Mouse (Mus musculus) adrenal gland, adult 8-10 months (tissue): ENCODE results near the gene Etnk1. TPM values are rescaled to one million over a fixed set of nuclear protein-coding genes. Genes with fewer than 3 reads are reported as not detected.

Experiments used
- DNase-seq: peaks from one replicate; pipeline ENCODE4 v3.0.0; 2022
- total RNA-seq, 4 experiments: library from RNA; stranded (reverse); gene quantifications; 2 replicates each; pipeline ENCODE4 v1.2.4; 2022

Etnk1 gene
- total RNA-seq, 4 experiments from 2014 or later, result 126 to 142 (median 139) TPM

DNA sequence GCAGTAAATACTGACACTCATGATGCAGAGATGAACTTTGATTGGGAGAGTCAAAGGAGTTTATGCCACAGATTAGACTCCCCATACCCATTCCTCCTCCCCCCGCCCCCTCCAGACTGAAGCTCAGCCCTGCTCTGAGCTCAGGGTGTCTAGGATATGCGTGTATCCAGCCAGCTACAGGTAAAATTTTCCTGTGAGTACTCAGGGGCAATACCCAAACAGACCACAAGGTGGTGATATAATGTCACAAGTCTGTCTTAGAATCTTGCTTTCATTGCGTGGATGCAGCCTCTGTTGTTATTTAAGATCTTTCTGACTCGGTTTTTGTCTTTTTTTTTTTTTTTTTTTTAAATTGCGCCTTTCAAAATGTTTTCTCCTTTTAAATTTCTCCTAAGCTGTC lies 52.3 kb downstream of the Etnk1 start:
- no peak for DNase-seq

DNA sequence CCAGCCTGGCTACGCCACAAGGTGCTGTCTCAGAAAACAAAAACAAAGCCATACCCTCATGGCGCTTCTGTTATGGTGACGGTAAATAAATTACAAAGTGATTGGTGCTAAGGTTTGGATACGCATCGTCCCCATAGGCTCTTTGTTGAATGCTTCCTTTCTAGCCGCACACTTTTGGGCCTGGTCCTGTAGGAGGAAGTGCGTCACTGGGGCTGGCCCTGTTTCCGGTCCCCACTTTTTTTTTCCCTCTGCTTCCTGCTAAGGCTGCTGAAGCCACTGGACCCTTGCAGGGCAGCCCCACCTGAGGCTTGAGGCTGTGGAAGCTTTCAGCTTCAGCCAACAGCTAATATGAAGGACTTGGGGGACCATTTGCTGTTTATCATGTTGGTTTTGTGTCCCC lies 54.2 kb downstream of the Etnk1 start:
- no peak for DNase-seq

DNA sequence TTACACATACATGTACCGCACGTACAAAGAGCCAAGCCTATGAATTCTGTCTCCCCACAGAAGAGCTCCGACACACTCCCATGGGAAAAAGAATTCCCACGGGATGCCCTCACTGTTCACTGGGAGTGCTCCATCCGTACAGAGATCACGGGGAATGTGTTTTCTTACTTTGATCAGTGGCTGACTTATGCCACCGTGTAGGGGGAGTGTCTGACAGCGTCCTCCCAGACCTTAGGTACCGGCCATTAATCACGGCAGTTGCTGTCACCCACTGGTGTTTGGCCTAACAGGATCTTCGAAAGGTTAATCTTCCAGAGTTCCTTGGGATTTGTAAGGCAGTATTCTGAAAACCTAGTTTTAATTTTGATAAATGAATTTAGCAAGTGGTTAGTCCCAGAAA lies 57.0 kb downstream of the Etnk1 start:
- no peak for DNase-seq

DNA sequence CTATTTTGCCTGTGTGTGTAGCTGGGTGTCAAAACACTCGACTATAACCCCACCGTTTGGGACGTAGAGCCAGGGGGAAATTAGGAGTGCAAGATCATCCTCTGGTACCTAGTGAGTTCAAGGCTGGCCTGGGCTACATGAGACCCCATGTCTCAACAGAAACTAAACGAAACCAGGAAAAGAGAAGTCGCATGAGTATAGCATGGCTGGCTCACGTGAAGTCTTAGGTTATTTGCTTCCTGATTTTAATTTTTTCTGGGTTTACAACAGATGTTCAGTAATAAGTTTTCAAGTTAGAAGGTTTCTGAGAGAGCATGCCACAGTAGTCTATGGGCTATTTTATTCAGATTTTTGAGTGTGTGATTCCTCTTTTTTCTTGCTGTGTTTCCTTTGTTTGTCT lies 57.9 kb downstream of the Etnk1 start:
- DNase-seq, result no peak

DNA sequence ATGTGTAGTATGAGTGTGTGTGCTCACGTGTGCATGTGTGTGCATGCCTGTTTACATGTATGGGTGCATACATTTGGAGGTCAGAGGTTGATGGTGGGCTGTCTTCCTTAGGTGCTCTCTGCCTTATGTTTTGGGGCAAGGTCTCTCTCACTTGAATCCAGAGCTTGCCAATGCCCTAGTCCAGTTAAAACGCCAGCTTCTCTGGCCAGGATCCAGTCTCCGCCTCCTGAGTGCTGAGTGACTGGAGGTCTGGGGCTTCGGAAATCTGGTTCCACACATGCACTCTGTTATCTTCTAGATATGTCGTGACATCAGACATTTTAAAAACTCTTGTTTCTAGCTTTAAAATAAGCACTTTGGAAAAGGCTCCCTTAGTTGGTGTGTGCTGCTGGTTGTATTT lies 61.7 kb downstream of the Etnk1 start:
- DNase-seq, result peak; percentile 8

DNA sequence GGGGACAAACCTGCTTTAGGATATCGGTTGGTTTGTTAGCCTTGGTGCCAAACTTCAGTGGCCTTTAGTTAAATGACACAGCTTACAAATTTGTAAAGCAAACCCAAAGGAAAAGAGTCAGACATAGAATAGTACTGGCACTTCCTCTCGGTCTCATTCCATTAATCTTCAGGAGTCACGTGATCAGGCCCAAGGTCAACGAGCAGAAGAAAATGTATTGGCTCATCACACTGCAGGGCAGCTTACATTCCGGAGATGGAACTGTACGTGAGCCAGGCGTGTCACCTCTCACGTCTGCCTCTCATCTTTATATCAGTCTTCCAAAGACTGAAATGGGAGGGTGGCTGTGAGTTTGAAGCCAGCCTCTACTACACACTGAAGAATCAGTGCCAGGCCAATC lies 62.9 kb downstream of the Etnk1 start:
- peak; percentile 50 for DNase-seq

DNA sequence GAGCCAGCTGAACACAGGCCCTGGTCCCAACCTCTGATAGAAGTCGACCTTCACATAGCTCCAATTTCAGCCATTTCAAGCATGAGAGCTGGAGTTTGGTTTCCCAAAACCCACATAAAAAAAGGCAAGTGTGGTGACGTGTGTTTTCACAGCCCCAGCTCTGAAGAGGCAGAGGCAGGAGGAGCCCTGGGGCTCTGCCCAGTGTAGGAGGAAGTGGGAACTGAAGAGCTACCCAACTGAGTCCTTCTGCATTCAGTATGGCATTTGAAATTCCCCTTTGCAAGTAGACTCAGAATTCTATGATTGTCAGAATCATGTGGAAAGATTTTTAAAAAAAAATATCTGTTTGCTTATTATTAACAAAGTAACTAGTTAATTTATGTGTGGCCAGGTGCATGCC lies 63.9 kb downstream of the Etnk1 start:
- DNase-seq, result no peak

DNA sequence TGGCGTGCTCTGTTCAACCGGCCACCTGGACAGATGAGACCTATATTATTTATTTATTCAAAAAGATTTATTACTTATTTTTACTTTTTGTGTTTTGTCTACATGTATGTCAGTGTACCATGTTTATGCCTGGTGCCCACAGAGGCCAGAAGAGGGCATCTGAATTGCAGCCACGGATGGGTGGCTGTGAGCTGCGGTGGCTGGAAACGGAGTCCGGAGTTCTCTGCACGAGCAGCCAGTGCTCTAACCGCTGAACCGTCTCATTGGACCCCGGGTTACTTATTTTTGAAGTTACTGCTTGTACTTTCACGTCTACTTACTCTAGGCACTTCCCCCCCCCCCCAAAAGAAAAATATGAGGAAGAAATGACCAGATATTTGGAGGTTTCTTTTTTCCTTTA lies 65.7 kb downstream of the Etnk1 start:
- DNase-seq, result no peak

DNA sequence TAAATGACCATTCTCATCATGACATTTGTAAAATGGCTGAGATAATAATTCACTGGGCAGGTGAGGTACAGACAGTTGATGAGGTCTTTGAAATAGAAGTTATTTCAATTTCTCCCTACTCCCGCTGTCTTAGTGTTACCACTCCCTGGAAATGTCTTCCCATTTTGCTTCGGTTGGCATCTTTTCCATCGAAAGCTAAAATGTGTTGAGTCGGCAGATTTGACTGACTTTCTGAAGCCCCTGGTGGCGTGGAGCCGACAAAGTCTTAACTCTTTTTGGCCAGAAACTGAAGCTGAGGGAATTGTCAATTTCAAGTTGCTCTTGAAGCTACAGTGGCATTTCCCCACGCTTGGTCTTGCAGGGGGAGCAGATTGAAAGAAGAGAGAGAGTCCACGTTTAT lies 67.8 kb downstream of the Etnk1 start:
- DNase-seq, result no peak

DNA sequence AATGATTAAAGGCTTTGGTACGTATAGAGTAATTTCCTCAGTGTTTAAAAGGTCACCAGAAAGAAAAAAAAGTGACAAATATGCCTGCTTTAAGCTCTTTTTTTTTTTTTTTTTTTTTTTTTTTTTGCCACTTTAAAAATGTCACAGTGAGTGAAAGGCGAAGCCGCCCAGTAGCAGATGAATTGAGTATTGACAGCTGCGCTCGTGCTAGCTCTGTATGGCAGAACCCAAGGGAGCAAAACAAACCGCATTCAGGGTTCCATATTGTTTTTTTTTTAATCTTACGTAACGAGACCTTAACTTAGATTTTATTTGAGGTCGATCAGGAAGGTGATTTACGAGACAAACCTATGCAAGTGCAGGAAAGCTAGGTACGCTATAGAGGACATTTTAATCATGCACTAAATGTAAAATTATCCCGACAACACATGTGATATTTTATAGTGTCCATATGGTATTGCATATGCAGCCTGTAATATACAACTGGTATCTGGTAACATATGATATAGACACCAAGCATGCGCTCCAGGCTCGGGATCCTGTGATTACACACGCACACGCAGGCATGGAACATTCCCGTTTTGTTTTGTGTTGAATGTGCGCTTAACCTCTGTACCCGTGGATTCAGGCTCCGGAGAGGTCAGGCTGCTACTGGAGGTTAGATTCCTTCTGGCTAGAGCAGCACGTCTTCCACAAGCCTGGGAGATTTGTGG lies 72.5 kb downstream of the Etnk1 start:
- DNase-seq, result no peak

DNA sequence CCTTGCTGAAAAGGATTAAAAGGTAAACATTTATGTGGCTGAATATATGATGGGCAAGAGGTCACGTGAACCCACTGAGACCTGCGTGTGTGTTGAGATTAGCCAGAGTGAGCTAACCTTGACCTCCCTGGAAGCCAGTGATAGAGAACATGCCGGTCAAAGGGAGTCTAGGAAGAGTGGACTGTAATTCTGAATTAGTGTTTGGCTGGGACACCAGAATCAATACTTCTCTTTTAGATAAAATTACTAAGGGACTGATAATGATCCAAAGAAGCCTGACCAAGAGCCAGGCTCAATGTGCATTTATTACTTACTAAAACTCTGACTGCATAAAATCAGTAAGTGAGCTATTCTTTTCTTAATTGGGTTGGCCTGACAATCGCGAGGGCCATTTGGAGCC lies 76.2 kb downstream of the Etnk1 start:
- no peak for DNase-seq

DNA sequence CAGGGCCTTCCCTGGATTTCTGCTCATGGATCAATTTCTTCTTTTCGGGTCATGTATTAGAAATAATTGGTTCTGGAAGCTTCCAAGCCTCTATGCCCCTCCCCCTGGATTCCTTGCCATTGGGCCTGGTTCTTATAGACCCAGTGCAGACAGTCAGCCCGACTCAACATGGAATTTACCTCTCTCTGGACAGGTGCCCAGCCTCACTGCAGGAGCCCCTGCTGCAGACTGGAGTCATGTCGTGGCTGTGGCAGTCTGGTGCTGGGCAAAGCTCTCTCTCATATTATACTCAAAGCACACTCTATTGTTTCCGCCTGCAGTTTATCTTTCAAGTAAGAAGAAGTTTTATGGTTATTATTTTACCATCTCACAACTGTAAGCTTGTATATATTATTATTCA lies 90.9 kb downstream of the Etnk1 start:
- no peak for DNase-seq

DNA sequence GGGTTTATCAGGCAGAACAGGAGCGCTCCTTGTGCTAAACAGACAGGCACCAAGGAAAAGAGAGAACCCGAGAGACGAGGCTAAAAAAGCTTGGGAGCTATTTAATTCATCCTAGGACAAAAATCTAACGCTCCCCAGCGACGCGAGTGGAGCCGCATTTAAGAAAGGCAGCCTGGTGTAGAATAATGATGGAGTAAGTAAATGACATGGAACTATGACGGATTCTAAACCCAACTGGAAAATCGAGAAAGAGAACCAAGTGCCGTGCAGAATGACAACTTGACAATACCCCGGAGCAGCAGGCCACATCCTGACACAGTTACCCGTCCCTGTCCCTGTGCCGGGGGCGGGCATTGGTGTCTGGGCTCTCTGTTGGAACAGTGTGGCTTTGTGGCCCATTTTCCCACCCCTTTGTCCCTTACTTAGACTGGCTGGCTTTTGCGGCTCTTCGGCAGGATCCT lies 92.2 kb downstream of the Etnk1 start:
- no peak for DNase-seq

DNA sequence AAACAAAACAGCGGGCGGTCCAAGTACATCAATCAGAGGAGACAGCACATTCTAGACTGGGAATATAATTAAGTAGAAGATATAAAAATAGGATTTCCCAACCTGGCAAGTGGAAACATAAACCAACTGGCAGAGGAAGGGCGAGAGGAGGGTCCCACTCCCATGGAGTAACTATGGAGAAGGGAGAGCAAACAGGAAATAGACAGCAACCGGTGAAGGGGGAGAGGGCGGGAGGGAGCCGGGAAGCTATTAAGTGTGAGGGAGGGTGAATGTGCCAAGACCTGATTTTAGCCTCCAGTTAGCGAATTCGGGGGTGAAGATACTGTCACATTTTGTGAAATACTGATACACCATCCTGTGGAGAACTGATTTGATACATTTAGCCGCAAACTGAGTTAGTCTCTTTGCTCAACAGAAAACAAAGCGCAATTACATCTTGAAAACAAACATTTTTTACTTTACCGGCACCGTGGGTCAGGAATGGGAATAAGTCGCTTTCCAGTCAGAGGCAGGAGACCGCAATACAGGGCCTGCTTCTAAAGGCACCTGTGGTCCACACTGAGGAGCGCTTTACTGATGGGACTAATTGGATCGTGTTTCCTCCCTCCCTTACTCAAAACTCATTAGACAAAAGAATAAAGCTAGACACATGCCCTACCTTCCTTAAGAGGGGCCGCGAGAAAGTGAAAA lies 93.0 kb downstream of the Etnk1 start:
- no peak for DNase-seq

DNA sequence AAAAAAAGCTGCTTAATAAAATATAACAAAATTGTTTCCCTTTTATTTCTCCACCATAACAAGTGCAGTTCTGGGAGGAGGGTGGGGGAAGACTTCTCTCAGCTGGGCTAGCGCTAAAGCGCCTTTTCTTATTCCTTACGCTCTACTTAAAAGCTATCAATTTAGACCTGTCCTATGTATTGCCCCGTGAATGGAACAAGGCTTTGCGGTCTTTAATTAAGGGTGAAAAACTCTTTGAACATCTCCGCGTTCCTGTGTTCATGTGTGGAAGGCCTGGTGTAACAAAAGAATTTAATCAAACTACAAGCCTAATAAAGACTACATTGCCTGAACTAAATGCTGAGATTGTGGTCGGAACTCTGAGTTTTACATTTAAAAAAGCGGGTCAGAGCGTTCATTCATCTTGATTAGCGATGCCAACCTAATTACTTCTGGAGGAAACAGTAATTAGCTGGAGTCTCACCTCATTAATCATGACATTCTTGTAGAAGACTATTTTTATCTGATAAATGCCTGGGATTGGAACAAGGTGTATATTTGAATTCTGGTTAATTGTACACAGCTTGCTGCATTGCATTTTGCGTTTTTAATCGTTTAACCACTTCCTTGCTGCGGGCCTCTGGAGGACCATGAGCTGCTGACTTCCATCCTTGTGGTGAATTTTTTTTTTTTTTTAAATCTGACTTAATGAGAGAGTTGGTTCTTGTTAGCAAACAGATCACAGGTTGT lies 93.7 kb downstream of the Etnk1 start:
- DNase-seq, result no peak

DNA sequence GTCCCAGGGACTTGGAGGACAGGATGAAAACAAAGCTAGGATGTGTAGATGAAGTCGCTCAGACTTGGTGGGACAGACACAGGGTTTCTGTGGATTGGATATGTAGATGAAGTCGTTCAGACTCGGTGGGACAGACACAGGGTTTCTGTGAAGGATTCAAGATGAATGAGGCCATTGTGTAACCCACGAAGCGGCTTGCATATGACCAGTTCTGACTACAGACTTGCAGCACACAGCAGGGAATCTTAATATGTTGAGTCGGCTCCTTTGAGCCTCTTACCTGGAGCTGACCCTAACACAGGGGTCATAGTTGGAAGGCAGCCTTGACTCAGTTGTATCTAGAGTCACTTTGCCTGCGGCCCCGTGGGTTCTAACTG lies 94.3 kb downstream of the Etnk1 start:
- DNase-seq, result no peak

DNA sequence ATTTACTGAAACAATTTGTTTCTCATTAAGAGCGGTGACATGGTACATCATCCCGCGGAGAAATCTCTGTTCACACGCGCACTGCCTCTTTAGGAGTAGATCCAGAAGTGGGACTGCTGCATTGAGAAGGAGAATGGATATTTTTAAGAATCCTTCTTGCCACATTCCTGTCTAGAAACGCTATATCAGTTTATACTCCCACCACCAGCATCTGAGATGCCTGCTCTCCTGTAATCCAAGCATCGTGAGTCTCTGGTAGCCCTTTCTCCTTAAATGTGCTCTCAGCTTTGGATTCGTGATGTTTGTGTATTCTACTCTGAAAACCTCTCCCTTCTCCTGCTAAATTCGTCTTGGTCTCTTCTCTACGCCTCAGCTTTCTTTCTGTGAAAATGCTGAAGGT lies 98.5 kb downstream of the Etnk1 start:
- no peak for DNase-seq

DNA sequence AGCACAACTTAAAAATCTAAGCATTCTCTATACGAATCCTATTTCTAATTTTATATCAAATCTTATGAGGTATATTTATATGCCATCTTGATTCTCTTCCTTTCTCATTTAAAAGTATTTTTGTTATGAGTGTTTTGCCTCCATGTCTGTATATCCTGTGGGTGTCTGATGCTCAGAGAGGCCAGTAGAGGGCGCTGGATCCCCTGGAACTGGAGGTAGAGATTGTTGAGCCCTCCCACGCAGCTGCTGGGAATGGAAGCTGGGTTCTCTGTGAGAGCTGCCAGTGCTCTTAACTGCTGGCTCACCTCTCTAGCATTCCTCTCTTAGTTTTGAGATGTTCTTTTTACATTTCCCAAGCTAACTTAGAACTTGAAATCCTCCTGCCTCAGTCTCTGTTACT lies 112.2 kb downstream of the Etnk1 start:
- DNase-seq, result no peak

Other genes with a start within 250 kb of the Etnk1 start
- 1 to 10 TPM in 3 of 4 experiments, under 1 TPM in 1; 0.87 to 3.1 (median 2.2) TPM for gene St8sia1, start 202.8 kb upstream of the Etnk1 start, total RNA-seq
- 10 to 100 TPM; 18.8 to 47.8 (median 33.3) TPM for gene C2cd5, start 67.1 kb upstream of the Etnk1 start, total RNA-seq